Mouse (Mus musculus) liver, postnatal 0 days (tissue): ENCODE data around the gene Znrf1. TPM values are rescaled to one million over a fixed set of nuclear protein-coding genes. Genes with fewer than 3 reads are reported as not detected.

ENCODE experiments used
- ATAC-seq: fragments of 200-750 bp; cut with Nextera tagmentation; 2 replicates; pipeline ENCODE4 v1.8.0; 2017; ENCODE audit warnings: mild to moderate bottlenecking, moderate library complexity
- DNase-seq: peaks from one replicate; pipeline ENCODE4 v3.0.0-alpha.2; 2016
- H3K27ac ChIP-seq: fragments of 300-500 bp; sonication (generic); 2 replicates; pipeline ENCODE4 v1.5.1; 2014; ENCODE audit warnings: antibody characterized with exemption, moderate library complexity, mild to moderate bottlenecking, low read depth
- H3K27me3 ChIP-seq: fragments of 300-500 bp; sonication (generic); 2 replicates; pipeline ENCODE4 v1.6.1; 2014; ENCODE audit warnings: low read length, control low read depth, mixed read lengths; ENCODE audit not compliant: insufficient read depth
- H3K36me3 ChIP-seq: fragments of 300-500 bp; sonication (generic); replicated peaks from 2 replicates; pipeline ENCODE4 v1.6.1; 2014; ENCODE audit warnings: mild to moderate bottlenecking, control low read depth, low read length, moderate library complexity, mixed read lengths; ENCODE audit not compliant: insufficient read depth
- H3K4me1 ChIP-seq: fragments of 300-500 bp; sonication (generic); 2 replicates; pipeline ENCODE4 v1.6.1; 2014; ENCODE audit warnings: antibody characterized with exemption, mild to moderate bottlenecking, control low read depth; ENCODE audit not compliant: insufficient read depth
- H3K4me2 ChIP-seq: fragments of 300-500 bp; sonication (generic); 2 replicates; pipeline ENCODE4 v1.6.1; 2014; ENCODE audit warnings: low read depth, mild to moderate bottlenecking, low read length, moderate library complexity, mixed read lengths
- H3K4me3 ChIP-seq: fragments of 300-500 bp; sonication (generic); 2 replicates; pipeline ENCODE4 v1.5.1; 2014; ENCODE audit warnings: low read depth, low read length
- H3K9ac ChIP-seq: fragments of 300-500 bp; sonication (generic); replicated peaks from 2 replicates; pipeline ENCODE4 v1.6.1; 2014; ENCODE audit warnings: mild to moderate bottlenecking, moderate library complexity
- H3K9me3 ChIP-seq: fragments of 300-500 bp; sonication (generic); 2 replicates; pipeline ENCODE4 v1.6.1; 2016; ENCODE audit warnings: mild to moderate bottlenecking, control low read depth, low read length, mixed read lengths
- CTCF ChIP-seq: sonication (generic); IDR thresholded peaks from 2 replicates; pipeline ENCODE4 v1.5.1; 2016; ENCODE audit warnings: antibody characterized with exemption, low read depth
- EP300 ChIP-seq: IDR thresholded peaks from 2 replicates; pipeline ENCODE4 v1.6.1; 2016; ENCODE audit warnings: antibody characterized with exemption, low read depth, mild to moderate bottlenecking
- WGBS: fragments of 180-500 bp; shearing (Covaris S2); extraction: QIAGEN DNeasy Blood & Tissue Kit; methylation state at CpG from one replicate; pipeline ENCODE4 v1.1.7; 2014; ENCODE audit not compliant: insufficient replicate concordance; 5-methylcytosine and 5-hydroxymethylcytosine counted together
- polyA plus RNA-seq: library from polyadenylated mRNA; unstranded; fragments of >200 nt; fragmentation: Nextera tagmentation; extraction: Ambion mirVana; gene quantifications from 2 replicates; pipeline ENCODE4 v1.2.1, GENCODE M21; 2015

Znrf1 gene
- polyA plus RNA-seq, 1 experiment from 2014 or later = 6.3 TPM

GRCm38 (mm10) chr8:111657312-111657854 is 121.5 kb downstream of the Znrf1 start:
- no peak for DNase-seq
- Histone ChIP-seq H3K9me3 (no peaks in the 10 kb centered on the region), H3K9ac (no peak overlapping the region), H3K4me1 (peaks cover 13% of the 10 kb centered on the region; the same call in 1 of the 2 replicates), H3K4me3 (no peak overlapping the region), H3K27me3 (no peaks in the 10 kb centered on the region), H3K27ac (no peak overlapping the region), H3K4me2 (no peak overlapping the region), H3K36me3 (no peaks in the 10 kb centered on the region)
- TF ChIP-seq EP300 (no peak), CTCF (no peak)
- ATAC-seq = no peak
- 32% methylated on average over 1 of the region's 1 CpGs for WGBS

- Histone ChIP-seq H3K4me3 (no peak overlapping the region), H3K4me2 (no peak overlapping the region), H3K9ac (no peak overlapping the region), H3K4me1 (peaks cover 13% of the 10 kb centered on the region; the same call in 1 of the 2 replicates), H3K27ac (peak overlapping the region; percentile 55; the same call in 1 of the 2 replicates), H3K27me3 (no peaks in the 10 kb centered on the region), H3K9me3 (no peaks in the 10 kb centered on the region), H3K36me3 (no peaks in the 10 kb centered on the region)
- ATAC-seq = peak; percentile 48
- 35% methylated on average over 6 of the region's 6 CpGs for WGBS
- TF ChIP-seq CTCF = no peak
- TF ChIP-seq EP300 = no peak
- DNase-seq = no peak
Measured at GRCm38 (mm10) chr8:111658819-111659423, 123.0 kb downstream of the Znrf1 start.

- TF ChIP-seq CTCF (peak; percentile 93), EP300 (no peak)
- ATAC-seq (peak; percentile 45; the same call in 1 of the 2 replicates), DNase-seq (peak; percentile 84)
- H3K4me3 ChIP-seq = no peak overlapping the region
- peaks cover 7% of the 10 kb centered on the region; the same call in 1 of the 2 replicates for H3K4me1 ChIP-seq
- H3K27ac ChIP-seq = no peak overlapping the region
- no peak overlapping the region for H3K9ac ChIP-seq
- H3K36me3 ChIP-seq = no peaks in the 10 kb centered on the region; the same call in 1 of the 2 replicates
- H3K9me3 ChIP-seq = no peaks in the 10 kb centered on the region
- H3K4me2 ChIP-seq = no peak overlapping the region
- 83% methylated on average over 3 of the region's 3 CpGs for WGBS
- H3K27me3 ChIP-seq = no peaks in the 10 kb centered on the region
Measured at GRCm38 (mm10) chr8:111662473-111662872, 126.6 kb downstream of the Znrf1 start.

- no peak for DNase-seq
- no peaks in the 10 kb centered on the region for H3K27me3 ChIP-seq
- no peak overlapping the region for H3K4me2 ChIP-seq
- TF ChIP-seq CTCF (no peak), EP300 (no peak)
- H3K9ac ChIP-seq = no peak overlapping the region
- no peaks in the 10 kb centered on the region for H3K4me1 ChIP-seq
- no peaks in the 10 kb centered on the region for H3K9me3 ChIP-seq
- peaks cover 19% of the 10 kb centered on the region for H3K36me3 ChIP-seq
- no peak overlapping the region for H3K4me3 ChIP-seq
- 62% methylated on average over 2 of the region's 2 CpGs for WGBS
- no peak overlapping the region for H3K27ac ChIP-seq
- no peak for ATAC-seq
Measured at GRCm38 (mm10) chr8:111666751-111667150, 130.9 kb downstream of the Znrf1 start.

Other genes with a start within 250 kb of the Znrf1 start
- 14.5 and 17.6 TPM in 2 replicates for gene Rfwd3, start 235.9 kb upstream of the Znrf1 start, polyA plus RNA-seq
- 4.7 and 5.2 TPM in 2 replicates for gene Mlkl, start 197.9 kb upstream of the Znrf1 start, polyA plus RNA-seq
- gene Fa2h, start 142.3 kb upstream of the Znrf1 start, polyA plus RNA-seq = 0.25 TPM in 1 of 2 replicates, not detected in the other
- 0.77 and 0.92 TPM in 2 replicates for gene Wdr59, start 14.0 kb upstream of the Znrf1 start, polyA plus RNA-seq
- 0.85 and 1.1 TPM in 2 replicates for gene Ldhd, start 94.3 kb downstream of the Znrf1 start, polyA plus RNA-seq
- 3.8 and 4.0 TPM in 2 replicates for gene Zfp1, start 107.3 kb downstream of the Znrf1 start, polyA plus RNA-seq
- 0.13 and 38.9 TPM in 2 replicates for gene Ctrb1, start 154.9 kb downstream of the Znrf1 start, polyA plus RNA-seq
- gene Bcar1, start 207.7 kb downstream of the Znrf1 start, polyA plus RNA-seq = 9.9 and 11.6 TPM in 2 replicates